Mouse (Mus musculus) lung, adult 2 months (tissue): ENCODE measurements around the gene Car10.

Experiments
- CTCF ChIP-seq: fragments of 200-500 bp; IDR thresholded peaks from 2 replicates; pipeline ENCODE4 v1.5.1; 2011; ENCODE audit warnings: mild to moderate bottlenecking, low read length, control low read depth; ENCODE audit not compliant: insufficient read depth
- POLR2A ChIP-seq: fragments of 200-500 bp; IDR thresholded peaks from 2 replicates; pipeline ENCODE4 v1.6.1; 2011; ENCODE audit warnings: low read depth, mild to moderate bottlenecking, control low read depth, low read length, borderline replicate concordance; ENCODE audit errors: extremely low read depth

DNA sequence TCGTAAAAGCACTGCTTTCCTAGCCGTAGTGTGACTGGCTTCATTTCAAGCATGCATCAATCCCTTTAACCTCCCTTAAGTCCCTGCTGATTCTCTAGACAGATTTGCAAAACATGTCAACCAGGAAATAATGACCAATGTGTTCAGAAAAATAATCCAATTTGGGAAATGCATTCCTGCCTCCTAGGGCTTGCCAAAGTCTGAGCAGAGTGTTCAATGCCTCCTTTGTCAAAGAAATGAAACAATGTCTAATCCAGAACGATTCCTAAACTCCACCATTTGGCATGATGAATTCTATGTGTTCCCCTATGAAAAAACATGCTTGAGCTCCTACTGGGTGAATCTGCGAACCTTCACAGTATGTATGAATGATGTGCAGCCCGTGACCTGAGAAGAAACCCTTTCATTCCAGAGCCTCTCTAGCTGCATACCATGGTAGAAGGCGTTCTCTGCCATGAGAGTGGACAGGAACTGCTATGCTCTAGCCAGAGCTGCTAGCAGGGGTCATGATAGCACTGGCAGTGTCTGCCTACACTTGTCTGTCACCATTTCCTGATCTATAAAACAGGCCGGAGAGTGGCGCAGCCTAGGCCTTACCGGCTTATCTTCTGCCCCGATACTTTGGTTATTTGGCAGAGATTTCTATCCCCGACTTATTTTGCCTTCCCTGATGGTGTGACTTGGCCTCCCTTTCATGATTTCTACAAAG is 411.9 kb downstream of the Car10 start:
- no peak for TF ChIP-seq POLR2A
- TF ChIP-seq CTCF, result no peak
